Mouse (Mus musculus): ENCODE measurements around the gene Zfp809. TPM values are rescaled to one million over a fixed set of nuclear protein-coding genes. Genes with fewer than 3 reads are reported as not detected.

The Zfp809 gene
- total RNA-seq, 4 experiments from 2014 or later, result 21.2 to 23.1 (median 22.5) TPM

GRCm38 (mm10) chr9:22261594-22261993 is 36.1 kb downstream of the Zfp809 start:
- DNase-seq (ENCODE audit: low spot score in 2 of 2), result no peak

DNA sequence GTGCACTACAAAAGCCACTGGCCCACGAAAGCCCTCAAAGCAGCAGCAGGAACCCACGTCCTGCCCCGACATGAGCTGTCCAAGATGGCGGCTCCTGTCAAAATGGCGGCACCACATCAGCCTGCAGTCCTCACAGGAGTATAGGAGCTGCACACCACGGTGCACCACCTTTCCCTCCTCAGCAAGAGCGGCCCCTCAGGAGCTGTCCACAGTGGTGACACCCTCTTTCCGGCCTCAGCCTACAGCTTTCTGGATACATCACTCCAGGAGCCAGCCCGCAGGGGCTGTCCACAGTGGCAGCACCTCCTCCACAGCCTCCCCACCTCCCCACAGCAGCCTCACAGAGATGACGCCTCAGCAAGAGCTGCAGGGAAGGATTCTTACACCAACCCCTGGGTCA is 37.1 kb downstream of the Zfp809 start:
- no peak for DNase-seq (ENCODE audit: low spot score in 2 of 2)

DNA sequence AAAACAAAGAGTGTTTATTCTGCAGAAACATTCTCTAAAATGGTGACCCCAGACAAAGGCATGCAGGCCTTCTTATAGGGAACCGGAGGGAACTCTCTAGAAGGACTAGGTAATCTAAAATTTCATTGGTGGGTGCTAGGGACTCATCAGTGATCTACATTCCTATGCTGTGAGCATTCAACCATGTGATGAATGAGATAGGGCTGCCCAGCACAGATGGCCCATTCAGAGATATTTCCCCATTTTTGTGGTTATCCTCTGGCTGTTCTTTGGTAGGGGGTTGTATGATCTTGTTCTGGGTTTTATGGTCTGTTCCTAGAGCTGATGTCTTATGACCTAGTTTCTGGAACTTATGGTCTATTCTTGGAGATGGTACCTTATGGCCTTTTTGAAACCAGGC is 43.4 kb downstream of the Zfp809 start:
- no peak for DNase-seq (ENCODE audit: low spot score in 2 of 2)

GRCm38 (mm10) chr9:22278733-22279132 is 53.2 kb downstream of the Zfp809 start:
- no peak for DNase-seq (ENCODE audit: low spot score in 2 of 2)

Other genes with a start within 250 kb of the Zfp809 start
- 1 to 10 TPM; 2.2 to 4.2 (median 2.6) TPM for gene Rgl3, start 236.3 kb upstream of the Zfp809 start, total RNA-seq (2022)
- gene Ccdc151, start 223.1 kb upstream of the Zfp809 start, total RNA-seq (2022), result 10 to 100 TPM in 1 of 4 experiments, 1 to 10 TPM in 3; 6.5 to 12.3 (median 8.3) TPM
- gene Prkcsh, start 222.9 kb upstream of the Zfp809 start, total RNA-seq (2022), result 100 to 1,000 TPM in 3 of 4 experiments, 10 to 100 TPM in 1; 98.6 to 109 (median 104) TPM
- gene Elavl3, start 173.7 kb upstream of the Zfp809 start, total RNA-seq (2022), result 100 to 1,000 TPM; 126 to 166 (median 145) TPM
- not detected for gene Gm49318, start 154.5 kb upstream of the Zfp809 start, total RNA-seq (2022)
- gene Zfp653, start 154.3 kb upstream of the Zfp809 start, total RNA-seq (2022), result 10 to 100 TPM; 22.9 to 26.6 (median 23.9) TPM
- gene Ecsit, start 140.3 kb upstream of the Zfp809 start, total RNA-seq (2022), result 10 to 100 TPM; 43.7 to 51.6 (median 45.7) TPM
- 1 to 10 TPM in 3 of 4 experiments, under 1 TPM in 1; 0.63 to 3.0 (median 1.0) TPM for gene Cnn1, start 126.5 kb upstream of the Zfp809 start, total RNA-seq (2022)
- gene Elof1, start 108.5 kb upstream of the Zfp809 start, total RNA-seq (2022), result 10 to 100 TPM; 55.4 to 61.7 (median 59.4) TPM
- gene Acp5, start 90.0 kb upstream of the Zfp809 start, total RNA-seq (2022), result under 1 TPM in 3 of 4 experiments, not detected in 1; 0.54 to 0.98 (median 0.65) TPM
- gene Pigyl, start 68.9 kb upstream of the Zfp809 start, total RNA-seq (2022), result 10 to 100 TPM; 37.1 to 47.5 (median 41.4) TPM
- under 1 TPM in 3 of 4 experiments, not detected in 1; 0.11 to 0.31 (median 0.12) TPM for gene Zfp872, start 37.6 kb upstream of the Zfp809 start, total RNA-seq (2022)
- 1 to 10 TPM; 5.1 to 6.3 (median 5.3) TPM for gene Zfp599, start 34.2 kb downstream of the Zfp809 start, total RNA-seq (2022)
- gene Zfp810, start 81.9 kb downstream of the Zfp809 start, total RNA-seq (2022), result 10 to 100 TPM; 17.6 to 20.9 (median 19.9) TPM
- gene Anln, start 163.5 kb downstream of the Zfp809 start, total RNA-seq (2022), result 10 to 100 TPM; 23.7 to 32.9 (median 29.4) TPM
- gene 9530077C05Rik, start 185.8 kb downstream of the Zfp809 start, total RNA-seq (2022), result 10 to 100 TPM in 1 of 4 experiments, 1 to 10 TPM in 3; 6.0 to 10.9 (median 8.1) TPM
- gene Gm17545, start 228.6 kb downstream of the Zfp809 start, total RNA-seq (2022), result not detected
- 10 to 100 TPM; 31.6 to 41.5 (median 34.7) TPM for gene Rp9, start 244.0 kb downstream of the Zfp809 start, total RNA-seq (2022)